Mouse (Mus musculus) right cerebral cortex, postnatal 10 days (tissue): ENCODE results near the gene Sh3bgrl3.
A peak's percentile ranks its signal among the peaks of the same experiment; 100 is the strongest.
"Not testable (repeated sequence)": the region's sequence is repeated elsewhere in the genome, so short reads cannot be mapped to it uniquely, and the experiment has no call there.

ENCODE experiments used
- DNase-seq, 2 experiments: peaks; one replicate each; pipeline ENCODE4 v3.0.0; 2021; ENCODE audit warnings: low spot score in 2 of 2

The Sh3bgrl3 gene

GRCm38 (mm10) chr4:134128221-134128982 is at the start of gene Sh3bgrl3:
Sh3bgrl3 (minus strand) TSS chr4:134128789.
- peak; percentile 94 for DNase-seq

GRCm38 (mm10) chr4:134172391-134172790 is 43.8 kb upstream of the Sh3bgrl3 start:
- peak; percentile 36 to 44 for DNase-seq

DNA sequence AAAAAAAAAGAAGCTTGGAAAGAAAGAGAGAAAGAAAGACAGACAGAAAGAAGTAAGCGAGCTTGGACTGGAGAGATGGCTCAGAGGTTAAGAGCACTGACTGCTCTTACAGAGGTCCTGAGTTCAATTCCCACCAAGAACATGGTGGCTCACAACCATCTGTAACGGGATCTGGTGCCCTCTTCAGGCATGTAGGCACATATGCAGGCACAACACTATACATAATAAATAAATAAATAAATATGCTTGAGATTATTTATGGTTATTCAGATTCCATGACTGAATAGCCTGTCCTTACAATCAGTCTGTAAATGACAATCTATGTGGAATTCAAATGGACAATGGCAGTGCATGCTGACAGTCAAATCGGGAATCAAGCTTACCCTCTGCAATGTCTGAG is 38.3 kb upstream of the Sh3bgrl3 start:
- DNase-seq = no peak

- no peak for DNase-seq
Measured at GRCm38 (mm10) chr4:134165548-134166465, 37.2 kb upstream of the Sh3bgrl3 start.

DNA sequence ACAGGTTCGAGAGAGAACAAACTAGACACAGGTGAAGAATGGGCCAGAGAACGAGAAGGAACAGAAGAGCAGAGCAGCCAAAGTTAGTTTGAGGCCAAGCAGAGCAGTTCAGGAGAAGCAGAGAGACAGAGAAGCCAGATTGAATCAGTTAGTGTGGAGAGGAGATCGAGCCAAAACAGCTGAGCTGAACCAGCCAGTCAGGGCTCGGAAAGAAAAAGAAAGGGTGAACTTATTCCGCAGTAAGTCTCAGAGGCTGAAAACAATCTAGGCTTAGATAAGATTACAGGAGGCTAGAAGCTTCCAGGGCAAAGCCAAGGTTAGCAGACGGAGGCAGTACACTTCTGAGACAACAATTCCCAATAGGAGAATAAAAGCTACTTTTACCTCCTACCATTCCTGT is 36.4 kb upstream of the Sh3bgrl3 start:
- no peak for DNase-seq

DNA sequence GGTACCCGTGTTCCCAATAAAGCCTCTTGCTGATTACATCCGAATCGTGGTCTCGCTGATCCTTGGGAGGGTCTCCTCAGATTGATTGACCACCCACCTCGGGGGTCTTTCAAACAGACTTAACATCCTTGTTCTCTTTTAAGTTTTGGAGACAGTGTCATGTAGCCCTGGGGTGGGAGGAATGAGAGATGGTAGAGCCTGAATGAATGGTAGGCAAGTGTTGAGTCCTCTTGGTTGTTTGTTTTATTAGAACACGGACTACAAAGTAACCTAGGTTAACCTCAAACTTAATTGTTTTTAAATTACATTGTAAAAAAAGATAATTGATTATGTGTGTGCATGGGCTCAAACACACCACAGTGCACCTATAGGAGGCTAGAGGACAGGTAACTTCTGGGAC is 36.0 kb upstream of the Sh3bgrl3 start:
- no peak for DNase-seq

DNA sequence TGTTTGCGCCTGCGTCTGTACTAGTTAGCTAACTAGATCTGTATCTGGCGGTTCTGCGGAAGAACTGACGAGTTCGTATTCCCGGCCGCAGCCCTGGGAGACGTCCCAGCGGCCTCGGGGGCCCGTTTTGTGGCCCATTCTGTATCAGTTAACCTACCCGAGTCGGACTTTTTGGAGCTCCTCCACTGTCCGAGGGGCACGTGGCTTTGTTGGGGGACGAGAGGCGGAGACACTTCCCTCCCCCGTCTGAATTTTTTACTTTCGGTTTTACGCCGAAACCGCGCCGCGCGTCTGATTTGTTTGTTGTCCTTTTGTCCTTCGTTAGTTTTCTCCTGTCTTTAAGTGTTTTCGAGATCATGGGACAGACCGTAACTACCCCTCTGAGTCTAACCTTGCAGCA is 31.5 kb upstream of the Sh3bgrl3 start:
- not testable (repeated sequence) for DNase-seq

DNA sequence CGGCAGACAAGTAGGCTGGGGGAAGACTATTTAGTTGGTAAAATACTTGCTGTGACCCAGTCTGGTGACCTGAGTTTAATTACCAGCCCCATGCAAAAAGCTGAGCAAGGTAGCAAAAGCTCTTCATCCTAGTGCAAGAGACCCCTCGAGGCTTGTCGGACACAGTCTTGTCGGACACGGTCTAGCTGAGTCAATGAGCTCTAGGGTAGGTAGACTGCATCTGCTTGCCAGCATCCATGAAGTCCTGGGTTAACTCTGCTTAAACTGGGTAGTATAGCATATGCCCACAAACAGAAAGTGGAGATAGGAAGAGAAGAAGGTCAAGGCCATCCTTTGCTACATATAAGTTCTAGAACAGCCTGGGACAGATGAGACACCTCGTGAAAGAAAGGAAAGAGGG is 30.2 kb upstream of the Sh3bgrl3 start:
- DNase-seq = no peak

- no peak for DNase-seq
Measured at GRCm38 (mm10) chr4:134157558-134157957, 29.0 kb upstream of the Sh3bgrl3 start.

DNA sequence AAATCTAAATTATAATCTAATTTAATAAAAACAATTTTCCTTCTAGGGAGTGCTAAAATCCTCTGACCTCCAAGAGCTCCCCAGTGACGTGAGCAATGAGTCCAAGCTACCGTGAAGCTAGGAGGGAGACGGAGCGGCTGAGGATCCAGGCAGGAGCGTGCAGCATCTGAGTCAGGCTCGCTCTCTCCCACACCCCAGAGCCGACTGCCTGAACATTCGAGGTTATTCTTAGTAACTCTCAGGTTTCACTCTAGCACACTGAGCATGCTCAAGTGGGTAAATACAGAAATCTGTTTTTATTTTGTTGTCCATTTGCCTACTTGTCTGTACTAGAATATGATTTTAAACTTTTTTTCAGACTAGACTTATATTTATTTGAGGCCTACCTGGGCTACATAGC is 28.2 kb upstream of the Sh3bgrl3 start:
- peak in 1 of 2 experiments; percentile 35 for DNase-seq

GRCm38 (mm10) chr4:134155961-134156465 is 27.4 kb upstream of the Sh3bgrl3 start:
- DNase-seq = no peak

GRCm38 (mm10) chr4:134155531-134155930 is 26.9 kb upstream of the Sh3bgrl3 start:
- no peak for DNase-seq

- no peak for DNase-seq
Measured at GRCm38 (mm10) chr4:134154354-134154753, 25.8 kb upstream of the Sh3bgrl3 start.

DNA sequence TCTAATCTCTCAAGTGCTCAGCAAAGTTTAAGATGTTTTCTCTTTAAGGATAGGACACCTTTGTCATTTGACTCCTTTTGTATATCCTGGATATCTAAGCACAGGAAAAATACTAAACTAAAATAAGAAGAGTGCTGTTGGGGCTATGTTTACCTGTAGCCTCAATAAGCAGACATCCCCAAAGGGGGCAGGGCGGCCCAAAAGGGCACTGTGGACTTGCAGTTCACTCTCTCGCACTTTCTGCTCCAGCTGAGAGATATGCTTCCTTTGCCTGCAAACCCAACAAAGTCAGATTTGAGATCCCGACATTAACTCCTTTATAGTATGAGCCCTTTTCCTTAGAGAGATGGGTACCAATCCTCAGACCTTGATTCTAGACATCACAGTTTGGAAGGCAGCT is 25.1 kb upstream of the Sh3bgrl3 start:
- DNase-seq = no peak

DNA sequence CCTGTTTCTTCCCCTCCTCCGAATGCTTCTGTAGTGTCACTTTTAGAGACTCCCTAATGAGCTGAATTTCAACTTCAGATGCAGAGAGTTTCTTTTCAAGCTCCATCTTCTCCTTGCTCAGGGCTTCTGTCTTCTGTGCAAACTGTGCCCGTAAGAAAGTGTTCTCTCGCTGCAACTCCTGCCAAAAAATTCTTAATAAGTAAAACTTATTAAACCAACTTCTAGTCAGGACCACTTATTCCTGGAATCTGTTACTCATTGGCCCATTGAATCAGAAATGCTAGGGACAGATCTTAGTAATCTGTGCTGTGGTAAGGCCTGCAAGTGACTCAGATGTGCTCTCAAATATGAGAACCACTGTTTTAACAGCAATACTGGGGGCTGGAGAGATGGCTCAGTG is 23.5 kb upstream of the Sh3bgrl3 start:
- no peak for DNase-seq

- no peak for DNase-seq
Measured at GRCm38 (mm10) chr4:134149389-134149788, 20.8 kb upstream of the Sh3bgrl3 start.

- DNase-seq = not testable (repeated sequence)
Measured at GRCm38 (mm10) chr4:134144297-134144696, 15.7 kb upstream of the Sh3bgrl3 start.

- no peak for DNase-seq
Measured at GRCm38 (mm10) chr4:134138857-134139256, 10.3 kb upstream of the Sh3bgrl3 start.

GRCm38 (mm10) chr4:134136280-134136926 is 7.8 kb upstream of the Sh3bgrl3 start:
- DNase-seq = no peak

DNA sequence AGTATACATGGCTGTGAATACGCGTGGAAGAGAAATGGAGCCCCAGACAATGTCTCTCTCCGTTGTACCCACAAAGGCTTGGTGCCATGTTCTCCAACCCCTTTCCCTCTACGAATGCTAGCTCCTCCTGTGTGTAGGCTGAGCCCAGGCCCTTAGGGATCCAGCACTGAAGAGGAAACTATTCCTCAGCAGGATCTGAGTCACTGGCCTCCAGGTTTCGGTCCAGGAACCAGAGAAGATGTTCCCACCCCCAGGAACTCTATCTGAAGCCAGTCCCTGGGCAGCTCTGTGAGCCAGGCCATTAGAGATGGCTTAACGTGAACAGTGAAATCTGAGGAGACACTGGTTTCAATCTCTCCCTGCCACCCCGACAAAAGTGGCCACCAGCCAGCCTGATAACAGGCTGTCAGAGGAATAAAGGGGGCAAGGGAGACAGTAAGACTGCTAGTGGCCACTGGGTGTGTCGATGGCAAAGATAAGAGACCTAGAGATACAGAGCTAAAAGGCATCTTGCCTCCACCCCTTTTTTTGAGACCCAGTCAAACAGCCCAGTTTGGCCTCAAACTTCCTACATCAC is 4.0 kb upstream of the Sh3bgrl3 start:
- DNase-seq = no peak

GRCm38 (mm10) chr4:134132117-134132516 is 3.5 kb upstream of the Sh3bgrl3 start:
- no peak for DNase-seq

DNA sequence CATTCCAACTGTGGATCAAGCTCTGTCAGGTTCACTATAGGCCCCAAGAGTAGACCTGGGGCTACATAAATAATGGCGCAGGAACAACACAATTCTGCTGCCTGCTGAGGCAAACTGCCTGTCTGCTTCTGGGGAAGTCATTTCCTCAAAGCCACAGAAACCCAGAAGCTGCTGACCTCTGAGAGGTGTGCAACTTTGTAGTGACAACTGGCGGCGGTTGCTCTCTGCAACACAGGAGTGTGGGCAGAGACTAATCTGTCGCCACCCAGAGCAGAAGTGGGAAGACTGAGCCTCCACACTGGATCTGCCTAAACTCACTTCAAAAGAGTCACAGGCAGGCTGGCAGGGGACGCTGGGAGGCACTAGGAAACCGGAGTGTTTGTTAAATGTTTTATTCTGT is 893 bp upstream of the Sh3bgrl3 start:
- DNase-seq = no peak
